Mouse (Mus musculus): ENCODE data around the gene Racgap1.

DNA sequence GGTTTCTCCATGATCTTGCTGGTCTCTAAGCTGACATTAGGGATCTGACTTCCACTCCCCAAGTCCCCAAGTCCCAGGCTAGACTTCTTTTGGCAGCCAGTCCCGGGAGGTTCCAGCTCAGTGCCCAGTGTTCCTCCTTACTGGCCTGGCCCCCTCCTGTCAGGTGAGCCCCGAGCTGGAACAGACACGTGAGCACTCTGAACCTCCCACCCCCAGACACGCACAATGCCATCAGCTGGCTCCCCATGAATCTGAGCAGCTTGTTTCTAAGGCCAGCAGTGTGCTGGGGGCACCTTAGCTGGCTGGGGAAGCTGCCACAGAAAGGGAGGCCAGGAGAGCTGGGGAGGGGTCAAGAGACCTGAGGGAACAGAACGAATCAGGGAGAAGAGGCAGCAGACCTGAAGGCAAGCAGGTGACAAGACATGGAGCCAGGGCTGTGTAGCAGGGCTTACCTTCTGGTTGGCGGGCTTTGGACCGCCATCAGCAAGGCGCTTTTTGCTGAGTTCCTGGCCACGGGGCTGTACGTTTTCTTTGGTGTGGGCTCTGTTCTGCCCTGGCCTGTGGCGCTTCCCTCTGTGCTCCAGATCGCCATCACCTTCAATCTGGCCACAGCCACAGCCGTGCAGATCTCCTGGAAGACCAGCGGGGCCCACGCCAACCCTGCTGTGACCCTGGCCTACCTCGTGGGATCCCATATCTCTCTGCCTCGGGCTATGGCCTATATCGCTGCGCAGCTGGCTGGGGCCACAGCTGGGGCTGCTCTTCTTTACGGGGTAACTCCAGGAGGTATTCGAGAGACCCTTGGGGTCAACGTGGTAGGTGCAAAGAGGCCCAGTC lies 50.3 kb downstream of the Racgap1 start, which contains the start of gene Aqp6:
- TF ChIP-seq POLR2A (IDR thresholded peaks at IDR 0.05; ENCODE audit: insufficient read depth, low read depth, low read length) (no peak), CTCF (IDR thresholded peaks at IDR 0.05) (no peak), EP300 (IDR thresholded peaks at IDR 0.05; ENCODE audit: insufficient read depth, low read depth, low read length) (no peak)

Data from heart, adult 2 months (tissue).